Comparison of ENCODE assay signal across 13 mouse cellular contexts in genomic region chr19:44008784-44009183, GRCm38 (mm10). TPM values are rescaled to one million over a fixed set of nuclear protein-coding genes. Genes with fewer than 3 reads are reported as not detected.
DNase-seq lines count a peak whose midpoint lies in the region; ATAC-seq and TF ChIP-seq lines count a peak whose summit lies in the region.
"Had no signal": no experiment of that assay in that cellular context is flagged by ENCODE, and none has a peak within 500 bp of the region (broad histone marks: within the 10 kb centered on the region; RNA-seq: fewer than 3 reads in every experiment).

No protein-coding gene starts in this region.

- H3K36me3 ChIP-seq in spleen, adult 2 months (ENCODE audit: control insufficient read depth, insufficient read depth, low read length): no peaks in the 10 kb centered on the region
- no peaks in the 10 kb centered on the region for H3K36me3 ChIP-seq in stomach, postnatal 0 days (ENCODE audit: control insufficient read depth, insufficient read depth, low read length)
- H3K36me3 ChIP-seq in hindbrain, postnatal 0 days (ENCODE audit: insufficient read depth, low read length): no peaks in the 10 kb centered on the region
- H3K36me3 ChIP-seq: heart, embryonic 13.5 days; neural tube, embryonic 13.5 days had no signal

- no peak overlapping the region for H3K9ac ChIP-seq in stomach, postnatal 0 days (ENCODE audit: low read length)
- no peak overlapping the region for H3K9ac ChIP-seq in hindbrain, postnatal 0 days (replicated peaks; ENCODE audit: low read length)
- H3K9ac ChIP-seq: heart, embryonic 13.5 days; neural tube, embryonic 13.5 days had no signal

- no peak overlapping the region for H3K4me2 ChIP-seq in stomach, postnatal 0 days (replicated peaks; ENCODE audit: low read depth)
- H3K4me2 ChIP-seq in hindbrain, postnatal 0 days (ENCODE audit: low read depth, low read length): no peak overlapping the region
- H3K4me2 ChIP-seq: heart, embryonic 13.5 days; neural tube, embryonic 13.5 days had no signal

- H3K4me1 ChIP-seq in spleen, adult 2 months (ENCODE audit: control insufficient read depth, insufficient read depth, insufficient read length): no peaks in the 10 kb centered on the region
- H3K4me1 ChIP-seq in stomach, postnatal 0 days (replicated peaks; ENCODE audit: control insufficient read depth, insufficient read depth): no peaks in the 10 kb centered on the region
- no peaks in the 10 kb centered on the region for H3K4me1 ChIP-seq in hindbrain, postnatal 0 days (ENCODE audit: insufficient read depth, low read length)
- H3K4me1 ChIP-seq: heart, embryonic 13.5 days; neural tube, embryonic 13.5 days had no signal

- no peak for TF ChIP-seq POLR2A in spleen, adult 2 months (IDR thresholded peaks at IDR 0.05; ENCODE audit: low read depth, low read length)

- H3K4me3 ChIP-seq in spleen, adult 2 months (ENCODE audit: extremely low read depth, insufficient read depth, insufficient read length): peak overlapping the region; percentile 43
- no peak overlapping the region for H3K4me3 ChIP-seq in stomach, postnatal 0 days (ENCODE audit: low read depth, low read length)
- H3K4me3 ChIP-seq in hindbrain, postnatal 0 days (ENCODE audit: low read length): no peak overlapping the region
- H3K4me3 ChIP-seq: erythroblast, embryonic 14.5 days; heart, embryonic 13.5 days; neural tube, embryonic 13.5 days had no signal

- no peaks in the 10 kb centered on the region for H3K27me3 ChIP-seq in spleen, adult 2 months (ENCODE audit: control insufficient read depth, insufficient read depth, low read length)
- no peaks in the 10 kb centered on the region for H3K27me3 ChIP-seq in stomach, postnatal 0 days (ENCODE audit: control insufficient read depth, insufficient read depth, low read length)
- no peaks in the 10 kb centered on the region for H3K27me3 ChIP-seq in hindbrain, postnatal 0 days (ENCODE audit: insufficient read depth, low read length)
- H3K27me3 ChIP-seq: heart, embryonic 13.5 days; neural tube, embryonic 13.5 days had no signal

- H3K27ac ChIP-seq in spleen, adult 2 months (ENCODE audit: insufficient read depth, low read length): no peak overlapping the region
- H3K27ac ChIP-seq in stomach, postnatal 0 days (replicated peaks): no peak overlapping the region
- H3K27ac ChIP-seq in hindbrain, postnatal 0 days: no peak overlapping the region
- H3K27ac ChIP-seq: heart, embryonic 13.5 days; neural tube, embryonic 13.5 days had no signal

- no peaks in the 10 kb centered on the region for H3K9me3 ChIP-seq in stomach, postnatal 0 days (ENCODE audit: control insufficient read depth, low read length)
- no peaks in the 10 kb centered on the region for H3K9me3 ChIP-seq in hindbrain, postnatal 0 days (ENCODE audit: low read length)
- H3K9me3 ChIP-seq: heart, embryonic 13.5 days; neural tube, embryonic 13.5 days had no signal

- TF ChIP-seq EP300 in stomach, postnatal 0 days (optimal IDR thresholded peaks at IDR 0.05): no peak

- 45% methylated on average over 15 of the region's 15 CpGs for WGBS in spleen, adult 2 months
- 42% methylated on average over 15 of the region's 15 CpGs for WGBS in stomach, postnatal 0 days
- 71% methylated on average over 15 of the region's 15 CpGs for WGBS in hindbrain, postnatal 0 days

- no peak for TF ChIP-seq CTCF in spleen, adult 2 months (IDR thresholded peaks at IDR 0.05; ENCODE audit: extremely low read depth, insufficient read depth, insufficient read length, insufficient replicate concordance)
- 0 out of 2 replicates have a peak, but pooled peaks have one; percentile 2 for TF ChIP-seq CTCF in stomach, postnatal 0 days (IDR thresholded peaks at IDR 0.05; ENCODE audit: low read depth)
- TF ChIP-seq CTCF in hindbrain, postnatal 0 days (IDR thresholded peaks at IDR 0.05; ENCODE audit: low read depth): no peak

- peak; percentile 71 for ATAC-seq in granulocyte monocyte progenitor cell, adult 5-6 weeks (replicated peaks; ENCODE audit: poor library complexity, severe bottlenecking)
- ATAC-seq in stomach, postnatal 0 days (ENCODE audit: low FRiP score, low TSS enrichment): peak; percentile 63; the same call in 1 of the 2 replicates
- no peak for ATAC-seq in hindbrain, postnatal 0 days
- ATAC-seq: hindbrain, embryonic 16.5 days had no signal

- DNase-seq in spleen, adult 2 months (ENCODE audit: low read depth in 1 of 2, low spot score in 2 of 2): no peak
- DNase-seq in spleen, postnatal 10 days (ENCODE audit: low spot score in 2 of 2): no peak
- DNase-seq in lung, postnatal 14 days: peak; percentile 58
- no peak for DNase-seq in stomach, postnatal 0 days (ENCODE audit: low spot score)
- no peak for DNase-seq in kidney, adult 11 months
- DNase-seq in hindbrain, postnatal 0 days (ENCODE audit: low spot score): no peak
- DNase-seq: cerebellum, postnatal 36 days; right cerebral cortex, postnatal 14 days had no signal

RNA-seq across cellular contexts. Expression of gene Cyp2c23, which starts 20.2 kb away (rescaled TPM):
- 0.12 TPM in 1 of 2 replicates, not detected in the other for polyA plus RNA-seq in spleen, adult 2 months (2012; rRNA removed)
- total RNA-seq in granulocyte monocyte progenitor cell, adult 5-6 weeks (2014; fragmentation: Nextera tagmentation): not detected in 2 replicates
- total RNA-seq in granulocyte monocyte progenitor cell, adult 5-6 weeks (2017): not detected in 2 replicates
- 5.5 and 5.6 TPM in 2 replicates for polyA plus RNA-seq in stomach, postnatal 0 days (2015; fragmentation: Nextera tagmentation; extraction: Ambion mirVana)
- not detected in 2 replicates for total RNA-seq in hindbrain, postnatal 0 days (2014; rRNA removed)
- polyA plus RNA-seq in hindbrain, postnatal 0 days (2015; fragmentation: Nextera tagmentation; extraction: Ambion mirVana): not detected in 2 replicates
- polyA plus RNA-seq: erythroblast, embryonic 14.5 days; hindbrain, embryonic 16.5 days; neural tube, embryonic 13.5 days had no signal

RNA-seq across cellular contexts. Expression of gene Cpn1, which starts 22.4 kb away (rescaled TPM):
- polyA plus RNA-seq in spleen, adult 2 months (2012; rRNA removed): 1.4 and 1.7 TPM in 2 replicates
- 0.28 TPM in 1 of 2 replicates, not detected in the other for total RNA-seq in granulocyte monocyte progenitor cell, adult 5-6 weeks (2014; fragmentation: Nextera tagmentation)
- total RNA-seq in granulocyte monocyte progenitor cell, adult 5-6 weeks (2017): 0.47 TPM in 1 of 2 replicates, not detected in the other
- polyA plus RNA-seq in stomach, postnatal 0 days (2015; fragmentation: Nextera tagmentation; extraction: Ambion mirVana): 45.3 and 47.4 TPM in 2 replicates
- 0.43 and 0.84 TPM in 2 replicates for total RNA-seq in hindbrain, postnatal 0 days (2014; rRNA removed)
- 0.43 and 0.58 TPM in 2 replicates for polyA plus RNA-seq in hindbrain, postnatal 0 days (2015; fragmentation: Nextera tagmentation; extraction: Ambion mirVana)

Comparison
In these comparisons a context has a peak if more than half of its experiments do, and no peak if none do; other contexts are left out.
1. RNA of gene Cpn1, which starts 22.4 kb away (polyA plus RNA-seq): 45.3 to 47.4 TPM in stomach, postnatal 0 days; 1.4 to 1.7 TPM in spleen, adult 2 months and 0.43 to 0.58 TPM in hindbrain, postnatal 0 days; every median in the first group is over 10 times any median in the second.